Mouse (Mus musculus) urinary bladder, postnatal 25 days (tissue): Measurements from ENCODE around the gene Zfyve27.

Experiments used
- DNase-seq: peaks from one replicate; pipeline ENCODE4 v3.0.0; 2022; ENCODE audit warnings: low spot score

Zfyve27 gene

GRCm38 (mm10) chr19:42179356-42179755, 15.6 kb downstream of the Zfyve27 start:
- DNase-seq = no peak

- no peak for DNase-seq
Measured at GRCm38 (mm10) chr19:42182673-42183072, 18.9 kb downstream of the Zfyve27 start.

GRCm38 (mm10) chr19:42189735-42190134, 26.0 kb downstream of the Zfyve27 start:
- DNase-seq = no peak

- DNase-seq = peak; percentile 46
Measured at GRCm38 (mm10) chr19:42190494-42190893, 26.7 kb downstream of the Zfyve27 start.

GRCm38 (mm10) chr19:42193311-42193710, 29.6 kb downstream of the Zfyve27 start:
- no peak for DNase-seq

- no peak for DNase-seq
Measured at GRCm38 (mm10) chr19:42196378-42196777, 32.6 kb downstream of the Zfyve27 start.

- DNase-seq = no peak
Measured at GRCm38 (mm10) chr19:42197066-42197465, 33.3 kb downstream of the Zfyve27 start.

GRCm38 (mm10) chr19:42198026-42198425, 34.3 kb downstream of the Zfyve27 start:
- DNase-seq = no peak

- DNase-seq = no peak
Measured at GRCm38 (mm10) chr19:42201696-42202381, 38.1 kb downstream of the Zfyve27 start, which contains the start of gene Sfrp5. Gene Sfrp5, minus strand, starts transcription at chr19:42202252.

- DNase-seq = no peak
Measured at GRCm38 (mm10) chr19:42202467-42202866, 38.7 kb downstream of the Zfyve27 start.

- DNase-seq = no peak
Measured at GRCm38 (mm10) chr19:42204306-42204705, 40.6 kb downstream of the Zfyve27 start.

GRCm38 (mm10) chr19:42205201-42205600, 41.5 kb downstream of the Zfyve27 start:
- DNase-seq = no peak

- no peak for DNase-seq
Measured at GRCm38 (mm10) chr19:42209485-42209884, 45.7 kb downstream of the Zfyve27 start.

GRCm38 (mm10) chr19:42209976-42210375, 46.2 kb downstream of the Zfyve27 start:
- DNase-seq = no peak

GRCm38 (mm10) chr19:42211936-42212335, 48.2 kb downstream of the Zfyve27 start:
- DNase-seq = no peak

GRCm38 (mm10) chr19:42214601-42215000, 50.9 kb downstream of the Zfyve27 start:
- DNase-seq = no peak

GRCm38 (mm10) chr19:42216699-42217373, 53.1 kb downstream of the Zfyve27 start:
- no peak for DNase-seq

- DNase-seq = peak; percentile 29
Measured at GRCm38 (mm10) chr19:42217374-42217763, 53.6 kb downstream of the Zfyve27 start.

GRCm38 (mm10) chr19:42226451-42226850, 62.7 kb downstream of the Zfyve27 start:
- no peak for DNase-seq

- no peak for DNase-seq
Measured at GRCm38 (mm10) chr19:42229499-42230287, 65.9 kb downstream of the Zfyve27 start.

- DNase-seq = no peak
Measured at GRCm38 (mm10) chr19:42230288-42230568, 66.5 kb downstream of the Zfyve27 start.

- DNase-seq = no peak
Measured at GRCm38 (mm10) chr19:42230986-42231385, 67.2 kb downstream of the Zfyve27 start.
